Mouse (Mus musculus) embryonic fibroblast, embryonic 13.5 days (primary cell): ENCODE results near the gene Gpc3.

Experiments
- CTCF ChIP-seq: IDR thresholded peaks from 2 replicates; pipeline ENCODE4 v1.5.1; 2011; ENCODE audit warnings: mild to moderate bottlenecking, control low read depth, low read length, moderate library complexity, borderline replicate concordance; ENCODE audit not compliant: insufficient read depth
- POLR2A ChIP-seq: IDR thresholded peaks from 2 replicates; pipeline ENCODE4 v1.6.1; 2011; ENCODE audit warnings: low read depth, mild to moderate bottlenecking, control low read depth, low read length, moderate library complexity

- no peak for TF ChIP-seq POLR2A
- TF ChIP-seq CTCF, result no peak
Observed at GRCm38 (mm10) chrX:52526086-52526485, 87.7 kb downstream of the Gpc3 start.
